Mouse (Mus musculus) ES-CJ7 (cell line): Measurements from ENCODE around the gene Thrsp.

Experiments used
- DNase-seq: peaks from one replicate; pipeline ENCODE4 v3.0.0; 2011; ENCODE audit warnings: low read depth, low spot score

Gene Thrsp

GRCm38 (mm10) chr7:97418717-97419116 is 1.2 kb upstream of the Thrsp start:
- DNase-seq = no peak

DNA sequence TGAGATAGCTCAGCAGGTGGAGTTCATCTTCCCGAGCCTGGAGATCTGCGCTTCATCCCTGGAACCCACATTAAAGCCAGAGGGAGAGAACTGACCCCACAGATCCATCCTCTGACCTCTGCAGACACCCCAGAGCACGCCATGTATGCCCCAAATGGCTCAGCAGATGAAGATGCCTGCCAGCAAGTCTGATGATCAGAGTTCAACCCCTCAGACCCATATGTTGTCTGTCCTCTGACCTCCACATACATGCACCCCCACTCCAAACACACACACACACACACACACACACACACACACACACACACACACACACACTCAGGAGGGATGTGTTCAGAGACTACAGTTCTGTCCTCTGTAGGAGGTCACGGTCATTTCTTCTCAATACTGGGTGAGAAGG is 1.1 kb downstream of the Thrsp start:
- DNase-seq = no peak

- no peak for DNase-seq
These were observed 2.4 kb downstream of the Thrsp start for GRCm38 (mm10) chr7:97414915-97415687.

- DNase-seq = peak; percentile 82
These were observed 3.1 kb downstream of the Thrsp start for GRCm38 (mm10) chr7:97414426-97414825.

GRCm38 (mm10) chr7:97413981-97414380 is 3.5 kb downstream of the Thrsp start:
- DNase-seq = no peak

GRCm38 (mm10) chr7:97411575-97411974 is 6.0 kb downstream of the Thrsp start:
- DNase-seq = peak; percentile 56

DNA sequence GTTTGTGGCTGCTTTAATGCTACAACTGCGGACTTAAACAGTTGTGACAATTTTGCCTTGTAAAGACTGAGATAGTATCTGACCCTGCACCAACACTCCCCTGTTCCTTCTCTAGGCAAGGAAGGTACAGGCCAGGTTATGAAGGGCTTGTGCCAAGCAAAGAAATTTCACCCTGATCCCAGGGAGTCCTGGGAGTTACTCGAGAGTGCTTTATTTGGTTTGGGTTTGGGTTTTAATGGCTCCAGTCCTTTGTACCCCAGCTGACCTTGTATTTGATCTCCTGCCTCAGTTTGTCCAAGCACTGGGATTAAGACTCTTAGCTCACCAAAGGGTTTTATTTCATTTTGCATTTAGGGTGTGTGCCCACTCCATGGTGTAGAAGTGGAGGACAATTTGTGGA is 6.4 kb downstream of the Thrsp start:
- DNase-seq = no peak

DNA sequence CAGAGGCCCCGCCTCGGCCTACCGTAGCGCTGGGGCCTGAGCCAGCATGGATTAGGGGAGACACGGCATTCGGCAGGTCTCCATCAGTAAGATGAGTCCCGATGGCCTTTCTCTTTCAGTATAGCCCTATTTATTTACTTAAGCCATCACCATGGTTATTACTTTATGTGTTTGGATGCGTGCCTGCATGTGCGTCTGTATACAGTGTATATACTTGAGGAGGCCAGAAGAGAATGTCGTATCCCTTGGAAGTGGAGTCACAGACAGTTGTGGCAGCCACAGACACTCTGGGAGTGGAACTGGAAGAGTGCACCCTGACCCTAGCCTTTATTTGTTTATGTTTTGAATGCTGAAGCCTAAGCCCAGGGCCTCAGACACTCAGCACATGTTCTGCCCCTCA is 10.4 kb downstream of the Thrsp start:
- no peak for DNase-seq

DNA sequence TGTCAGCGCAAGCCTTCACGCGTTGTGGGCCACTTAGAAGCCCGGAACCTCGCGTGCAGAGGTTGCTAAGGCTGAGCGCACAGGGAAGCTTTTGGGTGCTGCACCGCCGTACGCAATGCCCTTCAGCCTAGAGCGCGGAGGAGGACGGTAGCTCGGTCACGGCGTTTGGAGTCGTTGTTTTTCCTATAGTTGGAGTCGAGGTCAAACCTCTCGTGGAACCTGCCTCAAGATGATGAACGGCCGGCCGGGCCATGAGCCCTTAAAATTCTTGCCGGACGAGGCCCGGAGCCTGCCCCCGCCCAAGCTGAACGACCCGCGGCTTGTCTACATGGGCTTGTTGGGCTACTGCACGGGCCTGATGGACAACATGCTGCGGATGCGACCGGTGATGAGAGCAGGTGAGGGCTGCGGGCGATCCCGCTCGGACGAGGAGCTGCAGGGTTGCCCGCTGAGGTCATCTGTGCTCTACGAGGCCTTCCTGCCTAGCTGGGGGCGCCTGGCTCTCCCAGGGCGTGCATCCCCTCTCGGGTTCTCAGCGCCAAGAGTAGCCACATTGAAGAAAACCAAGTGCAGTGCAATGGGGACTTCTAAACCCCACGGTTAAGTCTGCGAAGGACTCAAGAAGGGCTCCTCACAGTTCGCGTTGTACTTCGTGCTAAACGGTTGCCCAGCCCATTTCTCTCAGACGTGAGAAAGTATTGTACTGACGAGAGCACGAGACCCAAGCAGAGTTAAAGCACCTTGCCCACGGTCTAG is 17.4 kb downstream of the Thrsp start, which contains the start of gene Ndufc2:
Gene Ndufc2, plus strand, starts transcription at position 44 of the 756 bp plus-strand sequence.
- peak; percentile 88 for DNase-seq

DNA sequence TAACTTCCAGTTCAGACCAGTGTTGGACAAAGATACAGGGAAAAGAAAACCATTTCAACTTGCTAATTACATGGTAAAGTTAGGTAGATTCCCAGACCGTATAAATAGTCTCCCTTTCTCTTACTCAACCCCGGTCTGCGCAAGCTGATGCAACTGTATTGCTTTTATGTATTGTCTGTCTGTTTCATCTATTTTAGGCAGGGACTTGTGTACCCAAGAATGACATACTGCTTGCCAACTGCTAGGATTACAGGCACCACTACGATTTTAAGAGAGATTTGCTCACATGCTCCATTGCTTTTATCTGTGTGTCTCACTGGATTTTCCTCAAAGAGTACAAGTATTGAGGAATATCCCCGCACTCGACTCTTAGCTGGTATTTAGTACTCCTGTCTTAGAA is 18.6 kb downstream of the Thrsp start:
- no peak for DNase-seq

DNA sequence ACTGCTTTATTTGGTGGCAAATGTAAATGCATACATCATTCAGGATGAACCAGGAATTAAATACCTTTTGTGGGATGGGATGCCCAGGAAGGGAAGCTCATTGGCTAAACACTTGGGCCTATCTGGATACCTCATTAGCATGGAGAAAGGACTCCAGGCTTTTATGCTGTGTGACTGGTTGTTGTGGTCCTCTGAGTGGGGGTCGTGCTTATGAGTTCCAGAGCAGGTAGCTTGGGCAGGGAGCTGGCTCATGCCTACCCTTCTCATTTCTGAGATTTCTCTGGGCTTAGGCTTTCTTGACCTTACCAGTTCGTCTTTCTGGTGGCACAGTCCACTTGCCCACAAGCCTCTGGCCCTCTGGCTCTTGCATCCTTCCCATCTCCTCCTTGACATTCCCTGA is 23.2 kb downstream of the Thrsp start:
- no peak for DNase-seq

GRCm38 (mm10) chr7:97392079-97392445 is 25.5 kb downstream of the Thrsp start:
- no peak for DNase-seq

GRCm38 (mm10) chr7:97391293-97392078 is 26.0 kb downstream of the Thrsp start:
- DNase-seq = no peak

DNA sequence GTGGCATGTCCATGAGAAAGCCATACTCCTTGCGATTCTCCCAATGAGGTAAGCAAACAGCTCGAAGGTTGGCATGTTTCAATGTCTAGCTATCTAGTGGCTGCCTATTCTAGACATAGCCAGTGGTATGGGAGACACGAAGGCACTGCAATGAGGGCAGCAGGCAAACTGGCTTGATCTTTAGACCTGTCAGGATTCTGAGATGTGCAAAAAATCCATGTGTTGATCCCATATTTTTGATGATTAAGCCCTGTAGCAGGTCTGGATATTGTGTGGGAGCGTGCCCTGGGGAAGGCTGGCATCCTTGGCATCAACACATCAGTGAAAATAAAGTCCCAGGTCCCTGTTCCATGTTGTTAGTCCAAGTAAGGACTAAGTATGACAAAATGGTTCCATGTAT is 29.0 kb downstream of the Thrsp start:
- DNase-seq = no peak

- no peak for DNase-seq
These were observed 29.9 kb downstream of the Thrsp start for GRCm38 (mm10) chr7:97387561-97388147.

DNA sequence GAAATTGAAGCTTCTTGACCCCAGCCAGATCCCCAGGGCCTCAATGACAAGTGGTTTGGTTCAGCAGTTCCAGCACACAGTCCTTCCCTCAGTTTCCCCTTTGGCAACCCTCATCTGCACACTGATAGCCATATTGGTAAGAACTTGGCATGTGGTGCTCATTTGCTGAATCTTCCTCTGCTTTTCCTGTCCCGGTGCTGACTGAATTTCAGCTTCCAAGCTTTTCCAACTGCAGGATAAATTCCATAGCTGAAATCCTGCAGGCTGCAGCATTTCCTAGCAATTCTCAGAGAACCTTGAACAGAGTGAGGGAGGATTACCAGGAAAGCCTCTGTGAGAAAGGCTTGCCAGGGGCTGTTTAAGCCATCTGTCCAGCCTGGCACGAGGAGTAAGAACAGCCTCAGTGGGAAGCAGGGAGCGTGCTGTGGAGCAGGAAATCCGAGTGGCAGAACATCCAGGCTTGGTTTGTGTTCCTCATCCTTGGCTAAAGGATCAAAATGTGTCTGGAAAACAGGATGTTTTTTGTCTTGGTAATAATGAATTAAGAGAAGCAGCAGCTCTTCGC is 30.6 kb downstream of the Thrsp start:
- no peak for DNase-seq

DNA sequence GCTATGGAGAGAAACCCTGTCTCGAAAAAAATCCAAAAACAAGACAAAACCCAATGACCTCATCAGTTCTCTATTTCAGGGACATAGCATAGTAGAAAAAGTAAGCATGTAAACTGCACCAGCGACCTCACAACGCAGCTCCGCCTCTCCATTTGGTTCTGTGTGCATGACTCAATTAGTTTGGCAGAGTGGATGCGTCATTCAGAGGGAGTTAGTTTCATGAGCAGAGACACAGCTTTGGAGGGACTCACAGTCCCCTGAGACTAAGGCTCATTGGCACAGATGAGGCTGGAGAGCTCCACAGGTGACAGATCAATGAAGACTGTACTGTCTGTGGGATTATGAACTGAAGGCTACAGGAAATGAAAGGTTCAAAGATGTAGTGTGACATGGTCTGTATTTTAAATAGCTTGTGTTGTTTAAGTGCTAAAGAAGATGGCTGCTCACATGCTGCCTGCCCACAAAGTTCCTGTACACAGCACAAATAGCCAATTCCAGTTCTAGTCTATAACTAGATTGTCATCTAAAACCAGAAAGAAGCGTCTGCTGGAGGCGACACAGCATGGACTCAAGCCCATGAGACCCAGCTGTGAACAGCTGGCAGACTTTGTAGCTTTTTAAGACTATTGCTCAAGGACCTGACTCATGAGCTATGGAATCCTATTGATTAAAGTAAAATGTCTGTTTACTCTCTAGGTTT is 31.3 kb downstream of the Thrsp start:
- no peak for DNase-seq

- no peak for DNase-seq
These were observed 33.9 kb downstream of the Thrsp start for GRCm38 (mm10) chr7:97383496-97384132.

DNA sequence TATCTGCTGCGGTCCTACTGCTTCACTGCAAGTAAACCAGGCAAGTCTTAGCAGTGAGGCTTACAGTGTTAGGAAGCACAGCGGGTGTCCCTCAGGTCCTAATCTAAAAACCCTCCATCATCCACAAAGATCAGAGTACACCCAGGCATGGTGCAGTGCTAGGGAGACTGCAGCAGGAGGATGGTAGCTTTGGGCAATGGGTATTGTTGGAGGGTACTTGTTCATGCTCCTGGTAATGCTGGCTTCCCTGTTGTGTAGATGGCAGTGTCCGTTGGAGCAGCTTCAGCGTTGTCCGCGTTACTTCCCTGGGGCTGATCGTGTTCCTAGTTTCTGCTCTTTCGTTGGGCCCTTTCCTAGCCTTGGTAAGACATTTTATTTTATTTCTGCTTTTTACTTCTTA is 34.9 kb downstream of the Thrsp start:
- no peak for DNase-seq

- DNase-seq = no peak
These were observed 36.9 kb downstream of the Thrsp start for GRCm38 (mm10) chr7:97380500-97381123.
